Mouse (Mus musculus) CH12.LX (cell line): ENCODE results near the gene Enpp4. TPM values are rescaled to one million over a fixed set of nuclear protein-coding genes. Genes with fewer than 3 reads are reported as not detected.

Experiments
- DNase-seq: peaks from one replicate; pipeline ENCODE4 v3.0.0-alpha.2; 2013; ENCODE audit errors: extremely low read depth
- H3K27ac ChIP-seq: 2 replicates; pipeline ENCODE4 v1.5.1; 2012; ENCODE audit warnings: low read depth, mild to moderate bottlenecking, control low read depth, moderate library complexity; ENCODE audit not compliant: insufficient read depth
- H3K27me3 ChIP-seq: replicated peaks from 2 replicates; pipeline ENCODE3; 2012; ENCODE audit warnings: inconsistent platforms
- H3K36me3 ChIP-seq, 2 experiments: replicated peaks in 1 of 2; 2 replicates each; pipeline versions ENCODE3 to v1.6.1; 2012; ENCODE audit warnings: inconsistent platforms in 1 of 2, low read length in 1 of 2, mild to moderate bottlenecking in 1 of 2, mixed read lengths in 1 of 2, moderate library complexity in 1 of 2; ENCODE audit not compliant: control insufficient read depth in 1 of 2, insufficient read depth in 1 of 2
- H3K4me1 ChIP-seq, 2 experiments: 2 replicates each; pipeline ENCODE4 v1.6.1; 2012; ENCODE audit warnings: inconsistent platforms in 1 of 2, moderate library complexity in 1 of 2; ENCODE audit not compliant: insufficient read depth in 2 of 2, control insufficient read depth in 1 of 2
- H3K4me2 ChIP-seq: 2 replicates; pipeline ENCODE4 v1.6.1; 2012; ENCODE audit warnings: low read depth, mild to moderate bottlenecking, control low read depth; ENCODE audit not compliant: poor library complexity, insufficient read depth, severe bottlenecking
- H3K4me3 ChIP-seq, 3 experiments: fragments of 150-350 bp in 1 of 3; sonication (generic) in 1 of 3; replicated peaks in 1 of 3; 2 replicates each; pipeline versions ENCODE3 to v1.5.1; 2011 to 2012; ENCODE audit warnings: low read depth in 2 of 3, low read length in 2 of 3, mild to moderate bottlenecking in 2 of 3, moderate library complexity in 2 of 3, control low read depth in 1 of 3, improper control_type of control experiment in 1 of 3, inconsistent platforms in 1 of 3, mixed read lengths in 1 of 3; ENCODE audit not compliant: poor library complexity in 1 of 3
- H3K79me2 ChIP-seq: replicated peaks from 2 replicates; pipeline ENCODE4 v1.6.1; 2012; ENCODE audit warnings: mild to moderate bottlenecking, moderate library complexity; ENCODE audit not compliant: control insufficient read depth, poor library complexity, insufficient read depth, severe bottlenecking; ENCODE audit errors: extremely low read depth
- H3K9ac ChIP-seq: 2 replicates; pipeline ENCODE4 v1.6.1; 2012; ENCODE audit warnings: low read depth, mild to moderate bottlenecking, control low read depth, moderate library complexity; ENCODE audit not compliant: insufficient read depth
- H3K9me3 ChIP-seq: replicated peaks from 2 replicates; pipeline ENCODE3; 2012; ENCODE audit warnings: low read length, inconsistent platforms, mixed read lengths
- BHLHE40 ChIP-seq: IDR thresholded peaks from 2 replicates; pipeline ENCODE4 v1.6.1; 2011; ENCODE audit warnings: mild to moderate bottlenecking, low read depth, low read length, improper control_type of control experiment
- E2F4 ChIP-seq: IDR thresholded peaks from 2 replicates; pipeline ENCODE4 v1.6.1; 2011; ENCODE audit warnings: low read depth, low read length, improper control_type of control experiment; ENCODE audit not compliant: insufficient replicate concordance
- ELF1 ChIP-seq: IDR thresholded peaks from 2 replicates; pipeline ENCODE4 v1.6.1; 2014; ENCODE audit warnings: low read depth, mild to moderate bottlenecking, inconsistent platforms, low read length, improper control_type of control experiment
- ETS1 ChIP-seq: conservative IDR thresholded peaks from 2 replicates; pipeline ENCODE4 v1.6.1; 2012; ENCODE audit warnings: low read depth, mild to moderate bottlenecking, inconsistent platforms, low read length, improper control_type of control experiment, moderate library complexity
- GABPA ChIP-seq: IDR thresholded peaks from 2 replicates; pipeline ENCODE4 v1.6.1; 2012; ENCODE audit warnings: low read depth, low read length, improper control_type of control experiment, inconsistent platforms; ENCODE audit not compliant: insufficient replicate concordance
- IRF4 ChIP-seq: IDR thresholded peaks from 2 replicates; pipeline ENCODE4 v1.6.1; 2014; ENCODE audit warnings: low read depth, mild to moderate bottlenecking, inconsistent platforms, low read length, improper control_type of control experiment
- JUND ChIP-seq: conservative IDR thresholded peaks from 2 replicates; pipeline ENCODE4 v1.6.1; 2011; ENCODE audit warnings: low read depth, low read length, improper control_type of control experiment
- KAT2A ChIP-seq: IDR thresholded peaks from 2 replicates; pipeline ENCODE4 v1.6.1; 2012; ENCODE audit warnings: low read length, improper control_type of control experiment, inconsistent platforms; ENCODE audit not compliant: insufficient replicate concordance
- MAFK ChIP-seq: IDR thresholded peaks from 2 replicates; pipeline ENCODE4 v1.6.1; 2011; ENCODE audit warnings: low read length, improper control_type of control experiment; ENCODE audit not compliant: insufficient replicate concordance
- MAZ ChIP-seq: IDR thresholded peaks from 2 replicates; pipeline ENCODE4 v1.6.1; 2012; ENCODE audit warnings: low read depth, mild to moderate bottlenecking, inconsistent platforms, low read length, improper control_type of control experiment, moderate library complexity
- MEF2A ChIP-seq: IDR thresholded peaks from 2 replicates; pipeline ENCODE4 v1.6.1; 2014; ENCODE audit warnings: low read depth, mild to moderate bottlenecking, inconsistent platforms, low read length, improper control_type of control experiment, borderline replicate concordance
- MXI1 ChIP-seq: IDR thresholded peaks from 2 replicates; pipeline ENCODE4 v1.6.1; 2011; ENCODE audit warnings: mild to moderate bottlenecking, low read depth, low read length, improper control_type of control experiment
- PAX5 ChIP-seq: IDR thresholded peaks from 2 replicates; pipeline ENCODE4 v1.6.1; 2012; ENCODE audit warnings: low read length, inconsistent platforms, mixed read lengths
- POLR2A ChIP-seq: IDR thresholded peaks from 2 replicates; pipeline ENCODE4 v1.6.1; 2011; ENCODE audit warnings: low read depth, mild to moderate bottlenecking, improper control_type of control experiment, low read length
- POLR2AphosphoS2 ChIP-seq: IDR thresholded peaks from 2 replicates; pipeline ENCODE4 v1.6.1; 2011; ENCODE audit warnings: low read depth, low read length, improper control_type of control experiment
- RCOR1 ChIP-seq: conservative IDR thresholded peaks from 2 replicates; pipeline ENCODE4 v1.6.1; 2012; ENCODE audit warnings: low read depth, mild to moderate bottlenecking, inconsistent platforms, low read length, improper control_type of control experiment
- SIN3A ChIP-seq: IDR thresholded peaks from 2 replicates; pipeline ENCODE4 v1.6.1; 2012; ENCODE audit warnings: low read length, improper control_type of control experiment, inconsistent platforms
- SMC3 ChIP-seq: IDR thresholded peaks from 2 replicates; pipeline ENCODE4 v1.6.1; 2011; ENCODE audit warnings: low read depth, low read length, improper control_type of control experiment
- TBP ChIP-seq: conservative IDR thresholded peaks from 2 replicates; pipeline ENCODE4 v1.6.1; 2011; ENCODE audit warnings: low read depth, low read length, improper control_type of control experiment
- UBTF ChIP-seq: IDR thresholded peaks from 2 replicates; pipeline ENCODE4 v1.6.1; 2012; ENCODE audit warnings: low read depth, mild to moderate bottlenecking, inconsistent platforms, low read length, improper control_type of control experiment, moderate library complexity
- USF1 ChIP-seq: IDR thresholded peaks from 2 replicates; pipeline ENCODE4 v1.6.1; 2014; ENCODE audit warnings: low read depth, mild to moderate bottlenecking, inconsistent platforms, low read length, improper control_type of control experiment
- dilution Hi-C: fragments of 300-500 bp; cut with MboI; formaldehyde crosslinking; loops from 2 replicates; pipeline ENCODE4 v1.14.3; 2020; ENCODE audit warnings: low sequenced_read_pairs; ENCODE audit not compliant: extremely low pct_unique_long_range_greater_than_20kb, extremely low pct_ligation_motif_present
- in situ Hi-C: fragments of 300-500 bp; cut with MboI; formaldehyde crosslinking; loops from 3 replicates; pipeline ENCODE4 v1.14.3; 2019; ENCODE audit warnings: low sequenced_read_pairs, low pct_ligation_motif_present, low pct_unique_long_range_greater_than_20kb, mixed read lengths
- polyA plus RNA-seq: library from polyadenylated mRNA; unstranded; fragments of >175 nt; gene quantifications from 2 replicates; pipeline ENCODE4 v1.2.1, GENCODE M21; 2012; ENCODE audit warnings: low read depth; ENCODE audit not compliant: insufficient read length
- total RNA-seq, 2 experiments: library from RNA; depleted of rRNA; stranded (reverse); fragments of 300-350 nt in 1 of 2; fragments of >200 nt in 1 of 2; gene quantifications; 2 replicates each; pipeline ENCODE4 v1.2.3; 2012 to 2014

Enpp4 gene
- total and polyA plus RNA-seq, 3 experiments = 0.11 to 0.34 (median 0.16) TPM

GRCm38 (mm10) chr17:44153871-44154270, 48.3 kb upstream of the Enpp4 start:
- dilution Hi-C loops = no loop called here
- no peaks in the 10 kb centered on the region for H3K79me2 ChIP-seq
- peaks cover 3% of the 10 kb centered on the region for H3K9me3 ChIP-seq
- no peaks in the 10 kb centered on the region for H3K36me3 ChIP-seq
- H3K4me1 ChIP-seq = no peaks in the 10 kb centered on the region
- in situ Hi-C loops = loop anchor here (10.0 kb wide), 1 partner anchor 101 kb away; no protein-coding TSS in a partner anchor
- no peak overlapping the region for H3K4me3 ChIP-seq
- DNase-seq = no peak
- no peak overlapping the region for H3K9ac ChIP-seq
- peaks cover 46% of the 10 kb centered on the region for H3K27me3 ChIP-seq
- no peak overlapping the region for H3K27ac ChIP-seq
- TF ChIP-seq POLR2A (no peak), POLR2AphosphoS2 (no peak), ETS1 (no peak), JUND (no peak), ELF1 (no peak), E2F4 (no peak), IRF4 (no peak), MAFK (no peak), USF1 (no peak), MEF2A (no peak), KAT2A (no peak), SMC3 (no peak)
- TF ChIP-seq, all 38 proteins: peak for 0
- H3K4me2 ChIP-seq = no peak overlapping the region

DNA sequence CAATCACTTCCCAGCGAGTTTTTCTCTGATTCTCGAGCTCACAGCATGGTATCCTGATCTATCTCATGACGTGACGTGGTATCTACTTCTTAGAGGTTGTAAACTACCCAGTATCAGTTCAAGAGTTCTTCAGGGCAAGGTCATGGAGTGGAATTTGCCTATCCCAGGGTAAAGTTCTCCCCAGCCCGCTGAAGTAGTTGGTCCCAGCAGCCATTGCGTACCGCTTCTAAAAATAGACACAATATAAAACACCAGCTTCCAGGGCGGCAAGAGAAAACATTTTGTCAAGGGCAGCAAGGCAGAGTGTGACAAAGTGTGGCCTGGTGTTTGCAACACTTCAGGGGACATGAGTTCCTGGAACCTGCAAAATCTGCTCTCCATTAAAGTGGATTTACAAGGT, 46.3 kb upstream of the Enpp4 start:
- Histone ChIP-seq H3K9ac (no peak overlapping the region), H3K4me3 (no peak overlapping the region), H3K27ac (no peak overlapping the region), H3K27me3 (peaks cover 54% of the 10 kb centered on the region), H3K4me1 (no peaks in the 10 kb centered on the region), H3K79me2 (no peaks in the 10 kb centered on the region), H3K4me2 (no peak overlapping the region), H3K9me3 (peaks cover 3% of the 10 kb centered on the region), H3K36me3 (no peaks in the 10 kb centered on the region)
- in situ Hi-C loops (loop anchor here (10.0 kb wide), 1 partner anchor 103 kb away; no protein-coding TSS in a partner anchor), dilution Hi-C loops (no loop called here)
- DNase-seq = no peak
- no peak for TF ChIP-seq E2F4
- no peak for TF ChIP-seq PAX5
- no peak for TF ChIP-seq MXI1
- TF ChIP-seq SIN3A = no peak
- no peak for TF ChIP-seq TBP
- no peak for TF ChIP-seq MAZ
- no peak for TF ChIP-seq JUND
- TF ChIP-seq MAFK = no peak
- no peak for TF ChIP-seq RCOR1
- no peak for TF ChIP-seq GABPA
- no peak for TF ChIP-seq ELF1
- TF ChIP-seq UBTF = no peak
- no peak for TF ChIP-seq BHLHE40
